Mouse (Mus musculus) kidney, postnatal 0 days (tissue): ENCODE measurements around the gene Pter. TPM values are rescaled to one million over a fixed set of nuclear protein-coding genes. Genes with fewer than 3 reads are reported as not detected.

Source experiments
- ATAC-seq: fragments of 200-750 bp; cut with Nextera tagmentation; replicated peaks from 2 replicates; pipeline ENCODE4 v1.8.0; 2017; ENCODE audit warnings: low read depth, moderate number of reproducible peaks, moderate TSS enrichment, moderate library complexity; ENCODE audit not compliant: low FRiP score
- DNase-seq: peaks from one replicate; pipeline ENCODE4 v3.0.0-alpha.2; 2016; ENCODE audit warnings: low spot score
- H3K27ac ChIP-seq: fragments of 300-500 bp; sonication (generic); 2 replicates; pipeline ENCODE4 v1.5.1; 2014; ENCODE audit warnings: mild to moderate bottlenecking
- H3K27me3 ChIP-seq: fragments of 300-500 bp; sonication (generic); 2 replicates; pipeline ENCODE4 v1.6.1; 2014; ENCODE audit warnings: low read length, mixed read lengths; ENCODE audit not compliant: insufficient read depth
- H3K36me3 ChIP-seq: fragments of 300-500 bp; sonication (generic); 2 replicates; pipeline ENCODE4 v1.6.1; 2014; ENCODE audit warnings: low read length, mixed read lengths; ENCODE audit not compliant: insufficient read depth
- H3K4me1 ChIP-seq: fragments of 300-500 bp; sonication (generic); replicated peaks from 2 replicates; pipeline ENCODE4 v1.6.1; 2014; ENCODE audit warnings: antibody characterized with exemption, low read length, mixed read lengths; ENCODE audit not compliant: insufficient read depth
- H3K4me2 ChIP-seq: fragments of 300-500 bp; sonication (generic); 2 replicates; pipeline ENCODE4 v1.6.1; 2014; ENCODE audit warnings: mild to moderate bottlenecking, low read length, moderate library complexity, mixed read lengths
- H3K4me3 ChIP-seq: fragments of 300-500 bp; sonication (generic); replicated peaks from 2 replicates; pipeline ENCODE4 v1.5.1; 2014; ENCODE audit warnings: low read depth, low read length
- H3K9ac ChIP-seq: fragments of 300-500 bp; sonication (generic); 2 replicates; pipeline ENCODE4 v1.6.1; 2014; ENCODE audit warnings: low read depth, low read length
- H3K9me3 ChIP-seq: fragments of 300-500 bp; sonication (generic); replicated peaks from 2 replicates; pipeline ENCODE4 v1.6.1; 2016; ENCODE audit warnings: low read length, inconsistent platforms, mixed read lengths
- CTCF ChIP-seq: IDR thresholded peaks from 2 replicates; pipeline ENCODE4 v1.5.1; 2016; ENCODE audit warnings: antibody characterized with exemption, low read depth, mild to moderate bottlenecking, moderate library complexity
- WGBS: fragments of 180-500 bp; shearing (Covaris S2); extraction: QIAGEN DNeasy Blood & Tissue Kit; methylation state at CpG from one replicate; pipeline ENCODE4 v1.1.7; 2014; 5-methylcytosine and 5-hydroxymethylcytosine counted together
- polyA plus RNA-seq: library from polyadenylated mRNA; unstranded; fragments of >200 nt; fragmentation: Nextera tagmentation; extraction: Ambion mirVana; gene quantifications from 2 replicates; pipeline ENCODE4 v1.2.1, GENCODE M21; 2015

Gene Pter
- polyA plus RNA-seq, 1 experiment from 2014 or later: 92.8 TPM

- TF ChIP-seq CTCF: no peak
- Histone ChIP-seq H3K9me3 (no peaks in the 10 kb centered on the region), H3K27ac (no peak overlapping the region), H3K9ac (no peak overlapping the region), H3K36me3 (no peaks in the 10 kb centered on the region), H3K4me1 (peaks cover 14% of the 10 kb centered on the region; the same call in 1 of the 2 replicates), H3K4me3 (no peak overlapping the region), H3K27me3 (peaks cover 25% of the 10 kb centered on the region), H3K4me2 (no peak overlapping the region)
- ATAC-seq (no peak), DNase-seq (no peak)
- 46% methylated on average over 3 of the region's 3 CpGs for WGBS
Measured at GRCm38 (mm10) chr2:13011973-13012372, 88.1 kb downstream of the Pter start.

- 49% methylated on average over 5 of the region's 5 CpGs for WGBS
Measured at GRCm38 (mm10) chr2:13018382-13018781, 94.5 kb downstream of the Pter start.

GRCm38 (mm10) chr2:13018861-13019260, 95.0 kb downstream of the Pter start:
- TF ChIP-seq CTCF: no peak
- WGBS: 78% methylated on average over 1 of the region's 1 CpGs
- Histone ChIP-seq H3K4me1 (no peaks in the 10 kb centered on the region), H3K27ac (no peak overlapping the region), H3K27me3 (no peaks in the 10 kb centered on the region), H3K4me3 (no peak overlapping the region), H3K9me3 (no peaks in the 10 kb centered on the region), H3K9ac (no peak overlapping the region), H3K36me3 (no peaks in the 10 kb centered on the region), H3K4me2 (no peak overlapping the region)
- DNase-seq (no peak), ATAC-seq (no peak)

More at GRCm38 (mm10) chr2:13018382-13018781, 94.5 kb downstream of the Pter start:
- H3K4me2 ChIP-seq: no peak overlapping the region
- DNase-seq (no peak), ATAC-seq (no peak)
- TF ChIP-seq CTCF: no peak
- no peaks in the 10 kb centered on the region for H3K27me3 ChIP-seq
- no peaks in the 10 kb centered on the region for H3K36me3 ChIP-seq
- no peak overlapping the region for H3K9ac ChIP-seq
- no peaks in the 10 kb centered on the region for H3K9me3 ChIP-seq
- H3K27ac ChIP-seq: no peak overlapping the region
- no peak overlapping the region for H3K4me3 ChIP-seq
- no peaks in the 10 kb centered on the region for H3K4me1 ChIP-seq

- Histone ChIP-seq H3K4me2 (no peak overlapping the region), H3K27me3 (no peaks in the 10 kb centered on the region), H3K27ac (no peak overlapping the region), H3K4me3 (no peak overlapping the region), H3K4me1 (no peaks in the 10 kb centered on the region), H3K9ac (no peak overlapping the region), H3K36me3 (no peaks in the 10 kb centered on the region), H3K9me3 (no peaks in the 10 kb centered on the region)
- 68% methylated on average over 3 of the region's 3 CpGs for WGBS
- ATAC-seq (no peak), DNase-seq (no peak)
- TF ChIP-seq CTCF: no peak
Measured at GRCm38 (mm10) chr2:13038772-13039171, 114.9 kb downstream of the Pter start.

- TF ChIP-seq CTCF: no peak
- Histone ChIP-seq H3K4me1 (no peaks in the 10 kb centered on the region), H3K27ac (no peak overlapping the region), H3K9me3 (no peaks in the 10 kb centered on the region), H3K4me3 (no peak overlapping the region), H3K36me3 (no peaks in the 10 kb centered on the region), H3K4me2 (no peak overlapping the region), H3K27me3 (no peaks in the 10 kb centered on the region), H3K9ac (no peak overlapping the region)
- ATAC-seq (no peak), DNase-seq (no peak)
- WGBS: 94% methylated on average over 4 of the region's 4 CpGs
Measured at GRCm38 (mm10) chr2:13039785-13040184, 115.9 kb downstream of the Pter start.

- Histone ChIP-seq H3K27me3 (no peaks in the 10 kb centered on the region), H3K36me3 (no peaks in the 10 kb centered on the region), H3K4me2 (no peak overlapping the region), H3K9me3 (no peaks in the 10 kb centered on the region), H3K27ac (no peak overlapping the region), H3K4me3 (no peak overlapping the region), H3K9ac (no peak overlapping the region), H3K4me1 (no peaks in the 10 kb centered on the region)
- TF ChIP-seq CTCF: no peak
- DNase-seq (no peak), ATAC-seq (no peak)
- WGBS: 92% methylated on average over 4 of the region's 4 CpGs
Measured at GRCm38 (mm10) chr2:13044555-13044954, 120.7 kb downstream of the Pter start.

GRCm38 (mm10) chr2:13048649-13049048, 124.8 kb downstream of the Pter start:
- ATAC-seq (no peak), DNase-seq (no peak)
- H3K27me3 ChIP-seq: no peaks in the 10 kb centered on the region
- H3K4me2 ChIP-seq: no peak overlapping the region
- no peaks in the 10 kb centered on the region for H3K36me3 ChIP-seq
- WGBS: 87% methylated on average over 6 of the region's 6 CpGs
- no peak overlapping the region for H3K27ac ChIP-seq
- TF ChIP-seq CTCF: no peak
- H3K9ac ChIP-seq: no peak overlapping the region
- H3K9me3 ChIP-seq: no peaks in the 10 kb centered on the region
- H3K4me3 ChIP-seq: no peak overlapping the region
- no peaks in the 10 kb centered on the region for H3K4me1 ChIP-seq

Other genes starting within 250 kb of the Pter start
- 1.7 TPM in 2 replicates for gene C1ql3, start 87.8 kb downstream of the Pter start, polyA plus RNA-seq